Mouse (Mus musculus) CH12.LX (cell line): ENCODE data around the gene Ccdc62. TPM values are rescaled to one million over a fixed set of nuclear protein-coding genes. Genes with fewer than 3 reads are reported as not detected.

Experiments used
- DNase-seq: peaks from one replicate; pipeline ENCODE4 v3.0.0-alpha.2; 2013; ENCODE audit errors: extremely low read depth
- H3K27ac ChIP-seq: 2 replicates; pipeline ENCODE4 v1.5.1; 2012; ENCODE audit warnings: low read depth, mild to moderate bottlenecking, control low read depth, moderate library complexity; ENCODE audit not compliant: insufficient read depth
- H3K27me3 ChIP-seq: replicated peaks from 2 replicates; pipeline ENCODE3; 2012; ENCODE audit warnings: inconsistent platforms
- H3K36me3 ChIP-seq, 2 experiments: replicated peaks in 1 of 2; 2 replicates each; pipeline versions ENCODE3 to v1.6.1; 2012; ENCODE audit warnings: inconsistent platforms in 1 of 2, low read length in 1 of 2, mild to moderate bottlenecking in 1 of 2, mixed read lengths in 1 of 2, moderate library complexity in 1 of 2; ENCODE audit not compliant: control insufficient read depth in 1 of 2, insufficient read depth in 1 of 2
- H3K4me1 ChIP-seq, 2 experiments: 2 replicates each; pipeline ENCODE4 v1.6.1; 2012; ENCODE audit warnings: inconsistent platforms in 1 of 2, moderate library complexity in 1 of 2; ENCODE audit not compliant: insufficient read depth in 2 of 2, control insufficient read depth in 1 of 2
- H3K4me2 ChIP-seq: 2 replicates; pipeline ENCODE4 v1.6.1; 2012; ENCODE audit warnings: low read depth, mild to moderate bottlenecking, control low read depth; ENCODE audit not compliant: poor library complexity, insufficient read depth, severe bottlenecking
- H3K4me3 ChIP-seq, 3 experiments: fragments of 150-350 bp in 1 of 3; sonication (generic) in 1 of 3; replicated peaks in 1 of 3; 2 replicates each; pipeline versions ENCODE3 to v1.5.1; 2011 to 2012; ENCODE audit warnings: low read depth in 2 of 3, low read length in 2 of 3, mild to moderate bottlenecking in 2 of 3, moderate library complexity in 2 of 3, control low read depth in 1 of 3, improper control_type of control experiment in 1 of 3, inconsistent platforms in 1 of 3, mixed read lengths in 1 of 3; ENCODE audit not compliant: poor library complexity in 1 of 3
- H3K79me2 ChIP-seq: replicated peaks from 2 replicates; pipeline ENCODE4 v1.6.1; 2012; ENCODE audit warnings: mild to moderate bottlenecking, moderate library complexity; ENCODE audit not compliant: control insufficient read depth, poor library complexity, insufficient read depth, severe bottlenecking; ENCODE audit errors: extremely low read depth
- H3K9ac ChIP-seq: 2 replicates; pipeline ENCODE4 v1.6.1; 2012; ENCODE audit warnings: low read depth, mild to moderate bottlenecking, control low read depth, moderate library complexity; ENCODE audit not compliant: insufficient read depth
- H3K9me3 ChIP-seq: replicated peaks from 2 replicates; pipeline ENCODE3; 2012; ENCODE audit warnings: low read length, inconsistent platforms, mixed read lengths
- BHLHE40 ChIP-seq: IDR thresholded peaks from 2 replicates; pipeline ENCODE4 v1.6.1; 2011; ENCODE audit warnings: mild to moderate bottlenecking, low read depth, low read length, improper control_type of control experiment
- CHD1 ChIP-seq: IDR thresholded peaks from 2 replicates; pipeline ENCODE4 v1.6.1; 2012; ENCODE audit warnings: low read depth, low read length, improper control_type of control experiment, inconsistent platforms
- CHD2 ChIP-seq: IDR thresholded peaks from 2 replicates; pipeline ENCODE4 v1.6.1; 2011; ENCODE audit warnings: low read length, improper control_type of control experiment
- E2F4 ChIP-seq: IDR thresholded peaks from 2 replicates; pipeline ENCODE4 v1.6.1; 2011; ENCODE audit warnings: low read depth, low read length, improper control_type of control experiment; ENCODE audit not compliant: insufficient replicate concordance
- ELF1 ChIP-seq: IDR thresholded peaks from 2 replicates; pipeline ENCODE4 v1.6.1; 2014; ENCODE audit warnings: low read depth, mild to moderate bottlenecking, inconsistent platforms, low read length, improper control_type of control experiment
- JUN ChIP-seq: IDR thresholded peaks from 2 replicates; pipeline ENCODE4 v1.6.1; 2011; ENCODE audit warnings: low read depth, mild to moderate bottlenecking, low read length, improper control_type of control experiment, moderate library complexity; ENCODE audit not compliant: insufficient read depth
- JUND ChIP-seq: conservative IDR thresholded peaks from 2 replicates; pipeline ENCODE4 v1.6.1; 2011; ENCODE audit warnings: low read depth, low read length, improper control_type of control experiment
- MAFK ChIP-seq: IDR thresholded peaks from 2 replicates; pipeline ENCODE4 v1.6.1; 2011; ENCODE audit warnings: low read length, improper control_type of control experiment; ENCODE audit not compliant: insufficient replicate concordance
- MAZ ChIP-seq: IDR thresholded peaks from 2 replicates; pipeline ENCODE4 v1.6.1; 2012; ENCODE audit warnings: low read depth, mild to moderate bottlenecking, inconsistent platforms, low read length, improper control_type of control experiment, moderate library complexity
- MYC ChIP-seq: IDR thresholded peaks from 2 replicates; pipeline ENCODE4 v1.6.1; 2011; ENCODE audit warnings: low read depth, mild to moderate bottlenecking, improper control_type of control experiment, low read length
- NELFE ChIP-seq: IDR thresholded peaks from 2 replicates; pipeline ENCODE4 v1.6.1; 2011; ENCODE audit warnings: low read depth, low read length, improper control_type of control experiment
- PAX5 ChIP-seq: IDR thresholded peaks from 2 replicates; pipeline ENCODE4 v1.6.1; 2012; ENCODE audit warnings: low read length, inconsistent platforms, mixed read lengths
- TBP ChIP-seq: conservative IDR thresholded peaks from 2 replicates; pipeline ENCODE4 v1.6.1; 2011; ENCODE audit warnings: low read depth, low read length, improper control_type of control experiment
- TCF12 ChIP-seq: IDR thresholded peaks from 2 replicates; pipeline ENCODE4 v1.6.1; 2014; ENCODE audit warnings: low read depth, mild to moderate bottlenecking, inconsistent platforms, low read length, improper control_type of control experiment
- USF2 ChIP-seq: conservative IDR thresholded peaks from 2 replicates; pipeline ENCODE4 v1.6.1; 2011; ENCODE audit warnings: low read depth, low read length, improper control_type of control experiment
- ZC3H11A ChIP-seq: IDR thresholded peaks from 2 replicates; pipeline ENCODE4 v1.6.1; 2012; ENCODE audit warnings: low read depth, mild to moderate bottlenecking, inconsistent platforms, low read length, improper control_type of control experiment
- ZKSCAN1 ChIP-seq: IDR thresholded peaks from 2 replicates; pipeline ENCODE4 v1.6.1; 2012; ENCODE audit warnings: low read depth, inconsistent platforms, low read length, improper control_type of control experiment, borderline replicate concordance
- ZMIZ1 ChIP-seq: IDR thresholded peaks from 2 replicates; pipeline ENCODE4 v1.6.1; 2012; ENCODE audit warnings: low read depth, mild to moderate bottlenecking, inconsistent platforms, low read length, improper control_type of control experiment
- ZNF384 ChIP-seq: IDR thresholded peaks from 2 replicates; pipeline ENCODE4 v1.6.1; 2012; ENCODE audit warnings: low read depth, low read length, improper control_type of control experiment, inconsistent platforms
- dilution Hi-C: fragments of 300-500 bp; cut with MboI; formaldehyde crosslinking; loops from 2 replicates; pipeline ENCODE4 v1.14.3; 2020; ENCODE audit warnings: low sequenced_read_pairs; ENCODE audit not compliant: extremely low pct_unique_long_range_greater_than_20kb, extremely low pct_ligation_motif_present
- in situ Hi-C: fragments of 300-500 bp; cut with MboI; formaldehyde crosslinking; loops from 3 replicates; pipeline ENCODE4 v1.14.3; 2019; ENCODE audit warnings: low sequenced_read_pairs, low pct_ligation_motif_present, low pct_unique_long_range_greater_than_20kb, mixed read lengths
- polyA plus RNA-seq: library from polyadenylated mRNA; unstranded; fragments of >175 nt; gene quantifications from 2 replicates; pipeline ENCODE4 v1.2.1, GENCODE M21; 2012; ENCODE audit warnings: low read depth; ENCODE audit not compliant: insufficient read length
- total RNA-seq, 2 experiments: library from RNA; depleted of rRNA; stranded (reverse); fragments of 300-350 nt in 1 of 2; fragments of >200 nt in 1 of 2; gene quantifications; 2 replicates each; pipeline ENCODE4 v1.2.3; 2012 to 2014

Gene Ccdc62
- total and polyA plus RNA-seq, 3 experiments = 1.6 to 5.3 (median 2.0) TPM

- H3K27ac ChIP-seq = no peak overlapping the region
- TF ChIP-seq BHLHE40 (peak; percentile 37; the same call in 1 of the 2 replicates), ZNF384 (no peak)
- TF ChIP-seq, all 38 proteins: peak for 1
- no peaks in the 10 kb centered on the region for H3K9me3 ChIP-seq
- in situ Hi-C loops = no loop called here
- H3K4me1 ChIP-seq = peaks cover 4 to 9% of the 10 kb centered on the region in 2 experiments
- DNase-seq = no peak
- H3K4me3 ChIP-seq = no peak overlapping the region
- no peaks in the 10 kb centered on the region for H3K27me3 ChIP-seq
- H3K9ac ChIP-seq = no peak overlapping the region
- no peaks in the 10 kb centered on the region for H3K36me3 ChIP-seq
- dilution Hi-C loops = no loop called here
- H3K4me2 ChIP-seq = no peak overlapping the region
- H3K79me2 ChIP-seq = no peaks in the 10 kb centered on the region
Observed at GRCm38 (mm10) chr5:123884332-123884731, 46.1 kb upstream of the Ccdc62 start.

DNA sequence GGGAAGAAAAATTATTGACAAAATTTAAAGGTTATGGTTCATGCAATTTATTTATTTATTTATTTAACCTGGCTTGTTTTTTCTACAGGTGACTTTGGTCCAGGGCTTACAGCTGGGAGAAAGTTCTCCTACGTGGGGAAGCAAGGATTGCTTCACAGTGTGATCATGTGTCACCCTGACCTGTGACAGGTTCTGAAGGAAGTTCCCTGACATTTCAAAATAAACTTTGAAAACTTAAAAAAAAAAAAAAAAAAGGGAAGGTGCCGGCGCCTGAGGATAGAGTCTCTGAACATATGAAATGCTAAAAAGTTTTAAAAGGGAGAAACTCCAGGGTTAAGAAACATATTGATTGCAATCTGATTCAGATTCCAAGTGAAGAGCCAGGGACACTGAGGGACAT lies 44.1 kb upstream of the Ccdc62 start:
- dilution Hi-C loops (no loop called here), in situ Hi-C loops (no loop called here)
- TF ChIP-seq E2F4 (no peak), MYC (no peak), JUND (no peak), USF2 (no peak), PAX5 (no peak), NELFE (no peak), MAFK (no peak), ZNF384 (no peak), ELF1 (no peak), ZC3H11A (no peak), JUN (no peak), ZMIZ1 (no peak), TCF12 (no peak), CHD1 (no peak), CHD2 (no peak), ZKSCAN1 (no peak), TBP (no peak), BHLHE40 (no peak), MAZ (no peak)

More for the DNA sequence above, 44.1 kb upstream of the Ccdc62 start:
- no peaks in the 10 kb centered on the region for H3K79me2 ChIP-seq
- no peak overlapping the region for H3K9ac ChIP-seq
- no peaks in the 10 kb centered on the region for H3K36me3 ChIP-seq
- H3K4me1 ChIP-seq = peaks cover 8 to 13% of the 10 kb centered on the region in 2 experiments
- no peak for DNase-seq
- H3K4me3 ChIP-seq = no peak overlapping the region
- no peaks in the 10 kb centered on the region for H3K9me3 ChIP-seq
- H3K4me2 ChIP-seq = no peak overlapping the region
- no peaks in the 10 kb centered on the region for H3K27me3 ChIP-seq
- H3K27ac ChIP-seq = no peak overlapping the region
